Mouse (Mus musculus): ENCODE measurements around the gene Abcc12. TPM values are rescaled to one million over a fixed set of nuclear protein-coding genes. Genes with fewer than 3 reads are reported as not detected.

Gene Abcc12
- polyA plus RNA-seq, 1 experiment from 2014 or later = not detected

DNA sequence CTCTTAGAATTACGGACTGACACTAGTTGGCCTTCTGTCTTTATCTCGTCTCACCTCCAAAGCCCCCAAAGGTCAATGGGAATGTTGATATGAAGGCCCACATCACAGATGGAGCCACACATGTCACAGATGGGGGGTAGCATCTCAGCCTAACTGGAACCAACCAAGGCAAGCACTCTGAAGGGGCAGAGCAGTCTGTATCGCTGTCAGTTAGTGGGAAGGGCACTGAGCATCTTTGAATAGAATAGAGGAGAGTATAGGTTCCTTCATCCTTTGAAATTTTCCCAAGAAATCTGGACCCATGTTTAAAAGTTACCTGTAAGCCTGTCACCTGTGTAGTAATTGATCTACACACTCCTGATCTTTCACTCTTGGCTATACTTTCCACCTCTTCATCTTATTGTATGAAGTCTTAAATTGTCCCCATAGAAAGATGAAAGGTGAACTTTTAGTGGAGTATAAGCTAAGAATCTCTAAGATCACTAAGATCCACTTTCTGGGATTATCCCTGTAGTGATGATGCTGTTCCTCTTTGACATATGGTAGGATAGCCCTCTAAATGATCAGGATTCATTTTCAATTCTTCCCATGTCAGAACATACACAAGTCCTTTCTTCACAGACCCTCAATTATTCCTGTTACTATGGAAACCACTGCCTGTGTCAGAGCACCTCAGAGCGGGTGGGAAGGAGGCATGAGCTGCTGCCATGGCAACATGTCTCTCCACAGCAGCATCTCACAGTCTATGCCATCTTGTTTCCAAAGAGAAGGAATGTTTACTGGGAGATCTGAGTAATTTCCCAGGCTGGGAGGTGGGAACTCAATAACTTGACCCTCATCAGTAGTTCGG lies 142.1 kb downstream of the Abcc12 start:
- H3K4me1 ChIP-seq (ENCODE audit: control insufficient read depth, low read depth, low read length) = no peaks in the 10 kb centered on the region
- H3K9ac ChIP-seq (ENCODE audit: low read depth, low read length) = no peak overlapping the region
- H3K4me2 ChIP-seq (ENCODE audit: low read depth, low read length) = no peak overlapping the region
- no peak overlapping the region for H3K4me3 ChIP-seq (ENCODE audit: low read depth, low read length)
- H3K27me3 ChIP-seq (ENCODE audit: control insufficient read depth, insufficient read depth, low read depth, low read length) = no peaks in the 10 kb centered on the region
- H3K36me3 ChIP-seq (ENCODE audit: control insufficient read depth, insufficient read depth) = no peaks in the 10 kb centered on the region
- WGBS (ENCODE audit: insufficient replicate concordance) = 55% methylated on average over 5 of the region's 5 CpGs
- H3K9me3 ChIP-seq (replicated peaks; ENCODE audit: control insufficient read depth, low read length) = no peaks in the 10 kb centered on the region
- H3K27ac ChIP-seq (ENCODE audit: low read length) = no peak overlapping the region
- ATAC-seq (ENCODE audit: low read depth) = no peak

GRCm38 (mm10) chr8:86437418-86437817 lies 143.1 kb downstream of the Abcc12 start:
- ATAC-seq (ENCODE audit: low read depth) = no peak
- no peak overlapping the region for H3K9ac ChIP-seq (ENCODE audit: low read depth, low read length)
- H3K36me3 ChIP-seq (ENCODE audit: control insufficient read depth, insufficient read depth) = no peaks in the 10 kb centered on the region
- no peak overlapping the region for H3K4me2 ChIP-seq (ENCODE audit: low read depth, low read length)
- H3K27ac ChIP-seq (ENCODE audit: low read length) = no peak overlapping the region
- H3K9me3 ChIP-seq (replicated peaks; ENCODE audit: control insufficient read depth, low read length) = no peaks in the 10 kb centered on the region
- H3K4me3 ChIP-seq (ENCODE audit: low read depth, low read length) = no peak overlapping the region
- no peaks in the 10 kb centered on the region for H3K27me3 ChIP-seq (ENCODE audit: control insufficient read depth, insufficient read depth, low read depth, low read length)
- no peaks in the 10 kb centered on the region for H3K4me1 ChIP-seq (ENCODE audit: control insufficient read depth, low read depth, low read length)
- WGBS (ENCODE audit: insufficient replicate concordance) = 44% methylated on average over 1 of the region's 1 CpGs

Small RNA genes lying within 50 kb of the gene (microRNA-seq; reads per million reads assigned to microRNA genes)
- not detected for gene Gm44348

Other genes with a start within 250 kb of the Abcc12 start
- 39.8 and 40.3 TPM in 2 replicates for gene Lonp2, start 43.4 kb upstream of the Abcc12 start, polyA plus RNA-seq (2015; fragmentation: Nextera tagmentation; extraction: Ambion mirVana)
- gene Gm10638, start 165.0 kb upstream of the Abcc12 start, polyA plus RNA-seq (2015; fragmentation: Nextera tagmentation; extraction: Ambion mirVana) = 0.71 and 0.80 TPM in 2 replicates
- 10.2 and 12.2 TPM in 2 replicates for gene Siah1a, start 165.2 kb upstream of the Abcc12 start, polyA plus RNA-seq (2015; fragmentation: Nextera tagmentation; extraction: Ambion mirVana)